Mouse (Mus musculus) C2C12 (cell line): Measurements from ENCODE around the gene Snx5. TPM values are rescaled to one million over a fixed set of nuclear protein-coding genes. Genes with fewer than 3 reads are reported as not detected.

ENCODE experiments used
- H3K27me3 ChIP-seq: one replicate; pipeline ENCODE4 v1.6.1; 2011; ENCODE audit not compliant: control insufficient read depth, insufficient read depth, insufficient read length
- H3K36me3 ChIP-seq: one replicate; pipeline ENCODE4 v1.6.1; 2011; ENCODE audit not compliant: control insufficient read depth, insufficient read depth
- H3K4me3 ChIP-seq: one replicate; pipeline ENCODE4 v1.5.1; 2011; ENCODE audit warnings: mild to moderate bottlenecking, control low read depth; ENCODE audit not compliant: poor library complexity, insufficient read depth, severe bottlenecking
- H3K79me2 ChIP-seq: one replicate; pipeline ENCODE4 v1.6.1; 2011; ENCODE audit not compliant: control insufficient read depth, insufficient read depth
- H3K79me3 ChIP-seq: one replicate; pipeline ENCODE4 v1.6.1; 2011; ENCODE audit warnings: low read depth, control low read depth
- H3ac ChIP-seq: one replicate; pipeline ENCODE3; 2011; ENCODE audit warnings: low read depth; ENCODE audit not compliant: control insufficient read depth, insufficient read length
- CEBPB ChIP-seq: IDR thresholded peaks from one replicate; pipeline ENCODE4 v1.6.1; 2011; ENCODE audit warnings: low read depth, mild to moderate bottlenecking, control low read depth, moderate library complexity
- CTCF ChIP-seq: IDR thresholded peaks from one replicate; pipeline ENCODE4 v1.5.1; 2011; ENCODE audit not compliant: control insufficient read depth, insufficient read depth, insufficient read length
- FOSL1 ChIP-seq: IDR thresholded peaks from one replicate; pipeline ENCODE4 v1.8.0; 2011; ENCODE audit warnings: mild to moderate bottlenecking, low read length; ENCODE audit not compliant: poor library complexity, insufficient read depth, severe bottlenecking
- MAX ChIP-seq: IDR thresholded peaks from one replicate; pipeline ENCODE4 v1.6.1; 2011; ENCODE audit warnings: mild to moderate bottlenecking, control low read depth
- MYOD1 ChIP-seq: IDR thresholded peaks from one replicate; pipeline ENCODE4 v1.6.1; 2011; ENCODE audit warnings: low read depth; ENCODE audit not compliant: control insufficient read depth, insufficient read length
- MYOG ChIP-seq: IDR thresholded peaks from one replicate; pipeline ENCODE4 v1.6.1; 2011; ENCODE audit not compliant: control insufficient read depth, insufficient read length; ENCODE audit errors: extremely low read depth
- USF1 ChIP-seq: IDR thresholded peaks from one replicate; pipeline ENCODE4 v1.6.1; 2011; ENCODE audit warnings: low read depth, mild to moderate bottlenecking, control low read depth, moderate library complexity
- polyA plus RNA-seq: library from polyadenylated mRNA; unstranded; fragments of >200 nt; fragmentation: generic; extraction: Trizol; gene quantifications from one replicate; pipeline ENCODE4 v1.2.1, GENCODE M21; 2012; ENCODE audit warnings: missing spikeins

Snx5 gene
- polyA plus RNA-seq, 1 experiment = 87.4 TPM

DNA sequence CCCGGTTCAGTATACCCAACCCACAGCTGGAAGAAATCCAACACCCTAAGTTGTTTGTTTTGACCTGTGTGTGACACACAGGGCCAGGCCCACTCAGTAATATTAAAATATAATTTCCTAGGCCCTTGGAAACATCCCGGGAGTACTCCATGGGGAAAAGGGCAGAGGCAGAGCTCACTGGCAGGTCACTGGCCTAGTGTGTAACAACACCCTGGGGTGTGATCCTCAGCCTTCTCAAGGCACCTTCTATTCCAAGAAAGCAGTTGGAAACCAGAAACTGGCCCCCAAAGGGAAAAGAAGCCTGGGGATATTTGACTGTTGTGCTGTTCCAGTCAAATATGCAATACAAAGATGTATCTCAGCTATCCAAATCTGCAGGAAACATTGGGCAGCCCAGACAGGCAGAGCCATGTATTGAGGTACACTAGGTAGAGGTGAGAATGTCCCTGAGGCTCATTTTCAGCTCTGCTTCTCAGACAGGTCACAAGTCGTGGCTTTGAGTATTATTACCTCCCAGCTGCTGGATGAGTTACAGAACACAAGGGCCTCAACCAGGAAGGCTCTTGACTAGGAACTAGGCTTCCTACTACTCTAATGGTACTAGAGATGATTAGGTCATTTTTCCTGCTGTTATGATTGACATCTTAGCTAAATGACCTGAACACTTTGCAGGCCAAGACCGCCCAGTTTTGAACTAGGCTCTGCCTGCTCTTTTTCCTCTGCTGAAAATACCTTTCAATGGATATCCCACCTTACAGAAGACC is 21.9 kb downstream of the Snx5 start:
- Histone ChIP-seq H3K79me2 (peaks cover 9% of the 10 kb centered on the region), H3K36me3 (peaks cover 52% of the 10 kb centered on the region), H3ac (no peak overlapping the region), H3K4me3 (no peak overlapping the region), H3K27me3 (no peaks in the 10 kb centered on the region), H3K79me3 (no peaks in the 10 kb centered on the region)
- TF ChIP-seq MAX = no peak
- no peak for TF ChIP-seq MYOD1
- no peak for TF ChIP-seq CEBPB
- no peak for TF ChIP-seq FOSL1
- no peak for TF ChIP-seq USF1
- TF ChIP-seq MYOG = no peak
- TF ChIP-seq CTCF = no peak

DNA sequence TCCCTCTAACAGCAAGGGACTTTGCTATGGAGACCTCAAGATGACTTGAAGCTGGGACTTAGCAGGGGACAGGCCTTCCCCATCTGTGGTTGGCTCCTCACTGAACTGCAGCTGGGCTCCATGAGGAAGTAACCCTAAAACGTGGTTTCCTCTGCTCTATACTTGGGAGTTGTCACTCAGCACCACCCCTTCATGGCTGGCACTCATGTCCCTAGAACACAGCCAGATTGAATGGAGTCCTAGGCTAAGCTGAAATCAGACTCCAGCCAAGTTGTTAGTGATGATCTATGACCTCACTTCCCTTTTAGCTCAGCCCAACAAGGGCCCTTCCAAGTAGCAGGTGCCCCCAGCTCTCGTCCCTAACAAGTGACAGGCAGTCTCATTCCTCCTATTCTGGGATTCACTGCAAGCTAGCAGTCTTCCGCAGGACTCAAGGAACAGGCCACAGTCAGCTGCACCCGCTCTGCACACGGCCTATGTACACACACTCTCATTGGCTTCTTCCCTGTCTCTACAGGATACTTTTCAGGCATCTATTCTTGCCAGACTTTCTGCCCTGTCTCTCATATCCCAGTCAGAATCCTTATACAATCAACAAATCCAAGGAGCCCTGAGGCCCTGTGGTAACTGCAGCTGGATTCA is 23.2 kb downstream of the Snx5 start:
- TF ChIP-seq MAX (no peak), MYOD1 (no peak), MYOG (no peak), FOSL1 (no peak), CTCF (no peak), CEBPB (no peak), USF1 (no peak)
- Histone ChIP-seq H3K4me3 (no peak overlapping the region), H3K27me3 (no peaks in the 10 kb centered on the region), H3K79me3 (no peaks in the 10 kb centered on the region), H3K79me2 (no peaks in the 10 kb centered on the region), H3K36me3 (peaks cover 39% of the 10 kb centered on the region), H3ac (no peak overlapping the region)

DNA sequence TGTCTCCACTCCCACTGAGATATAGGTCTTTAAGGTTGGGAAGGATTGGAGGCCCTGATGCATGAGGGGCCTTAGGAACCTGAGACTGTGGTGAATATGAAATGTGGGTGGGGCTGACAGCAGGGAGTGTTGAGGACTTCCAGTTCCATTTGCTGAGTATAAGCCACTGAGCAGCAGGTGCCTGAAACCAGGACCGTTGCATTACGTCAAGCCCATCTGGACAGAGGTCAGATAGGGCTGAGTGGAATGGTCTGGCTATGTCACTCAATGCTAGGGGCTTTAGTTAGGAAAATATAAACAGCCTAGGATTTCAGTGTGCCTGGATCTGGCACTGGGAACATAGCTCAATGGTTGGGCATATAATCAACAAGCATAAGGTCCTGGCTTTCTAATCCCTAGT is 24.4 kb downstream of the Snx5 start:
- Histone ChIP-seq H3K79me3 (no peaks in the 10 kb centered on the region), H3ac (no peak overlapping the region), H3K79me2 (no peaks in the 10 kb centered on the region), H3K36me3 (peaks cover 27% of the 10 kb centered on the region), H3K4me3 (no peak overlapping the region), H3K27me3 (no peaks in the 10 kb centered on the region)
- TF ChIP-seq USF1 (no peak), MYOD1 (no peak), MYOG (no peak), CTCF (no peak), MAX (no peak), FOSL1 (no peak), CEBPB (no peak)

DNA sequence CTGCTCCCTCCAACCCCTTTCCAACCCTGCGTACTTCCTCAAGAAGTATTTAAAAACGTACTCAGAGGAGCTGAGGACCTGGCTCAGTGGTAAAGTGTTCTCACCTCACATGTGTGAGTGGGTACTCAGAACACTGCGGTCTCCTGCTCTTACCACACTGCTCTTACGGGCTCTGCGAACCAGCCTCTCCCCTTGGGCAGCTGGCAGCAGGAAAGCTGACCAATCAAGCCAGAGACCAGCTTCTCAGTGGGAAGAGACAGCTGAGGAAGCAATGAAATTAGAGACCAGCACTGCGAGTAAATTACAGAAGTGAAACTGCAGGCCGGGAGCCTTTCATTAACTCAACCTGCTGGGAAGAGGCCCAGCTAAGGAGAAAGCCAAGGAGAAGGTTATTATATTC is 25.2 kb downstream of the Snx5 start:
- H3ac ChIP-seq = no peak overlapping the region
- H3K27me3 ChIP-seq = no peaks in the 10 kb centered on the region
- no peaks in the 10 kb centered on the region for H3K79me2 ChIP-seq
- TF ChIP-seq MYOD1 (no peak), CTCF (no peak), MYOG (no peak), FOSL1 (no peak), USF1 (no peak), CEBPB (no peak), MAX (no peak)
- H3K79me3 ChIP-seq = no peaks in the 10 kb centered on the region
- peaks cover 19% of the 10 kb centered on the region for H3K36me3 ChIP-seq
- no peak overlapping the region for H3K4me3 ChIP-seq

DNA sequence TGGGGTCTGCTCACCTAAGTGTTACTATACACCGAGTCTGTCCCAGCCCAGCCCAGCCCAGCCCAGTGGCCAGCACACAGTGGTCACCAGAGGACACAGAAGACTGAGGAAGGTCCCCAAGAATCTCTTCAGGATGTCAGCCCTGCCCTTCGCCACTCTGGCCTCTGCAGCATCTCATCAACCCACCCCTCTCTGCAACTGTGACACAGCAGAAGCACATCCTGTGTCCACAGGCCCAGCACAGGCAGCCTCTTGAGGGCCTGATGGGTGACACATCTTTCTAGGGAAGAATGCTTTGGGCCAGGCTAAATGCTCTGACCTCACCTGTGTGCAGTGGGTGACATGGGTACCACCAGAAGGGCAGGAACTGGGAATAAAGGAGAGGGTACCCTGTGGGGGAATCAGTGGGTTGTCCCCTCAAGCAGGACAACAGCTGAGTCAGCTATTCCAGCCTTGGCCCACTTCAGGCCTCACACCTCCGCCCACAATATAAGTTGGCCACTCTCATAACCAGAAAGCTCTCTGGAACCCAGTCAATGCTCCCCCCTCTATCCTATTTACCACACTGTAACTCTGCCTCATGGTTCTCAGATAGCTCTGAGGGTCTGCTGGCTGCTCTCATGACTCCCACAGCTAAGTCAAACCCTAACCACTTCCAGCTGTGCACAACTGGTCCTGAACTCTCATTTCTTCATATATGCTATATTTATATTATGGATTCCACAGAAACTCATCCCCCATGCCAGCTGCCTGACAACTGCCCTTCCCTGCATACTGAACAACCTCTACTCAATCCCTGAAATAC is 30.4 kb downstream of the Snx5 start:
- no peak for TF ChIP-seq CEBPB
- TF ChIP-seq MYOD1 = no peak
- no peak for TF ChIP-seq USF1
- TF ChIP-seq MYOG = no peak
- no peak for TF ChIP-seq CTCF
- no peak for TF ChIP-seq FOSL1
- no peak for TF ChIP-seq MAX
- no peaks in the 10 kb centered on the region for H3K27me3 ChIP-seq
- H3ac ChIP-seq = no peak overlapping the region
- H3K79me2 ChIP-seq = no peaks in the 10 kb centered on the region
- no peak overlapping the region for H3K4me3 ChIP-seq
- no peaks in the 10 kb centered on the region for H3K79me3 ChIP-seq
- H3K36me3 ChIP-seq = no peaks in the 10 kb centered on the region
